Mouse (Mus musculus) liver (tissue): ENCODE data around the gene Zbtb25.
A peak's percentile ranks its signal among the peaks of the same experiment; 100 is the strongest.

ENCODE experiments used
- DNase-seq: peaks from one replicate; pipeline ENCODE4 v3.0.0-alpha.2; 2020; ENCODE audit warnings: mixed read lengths

Gene Zbtb25

GRCm38 (mm10) chr12:76376649-76377048 is 7.2 kb upstream of the Zbtb25 start:
- peak; percentile 59 for DNase-seq

- DNase-seq = peak; percentile 79
Measured at GRCm38 (mm10) chr12:76375506-76375905, 6.1 kb upstream of the Zbtb25 start.

DNA sequence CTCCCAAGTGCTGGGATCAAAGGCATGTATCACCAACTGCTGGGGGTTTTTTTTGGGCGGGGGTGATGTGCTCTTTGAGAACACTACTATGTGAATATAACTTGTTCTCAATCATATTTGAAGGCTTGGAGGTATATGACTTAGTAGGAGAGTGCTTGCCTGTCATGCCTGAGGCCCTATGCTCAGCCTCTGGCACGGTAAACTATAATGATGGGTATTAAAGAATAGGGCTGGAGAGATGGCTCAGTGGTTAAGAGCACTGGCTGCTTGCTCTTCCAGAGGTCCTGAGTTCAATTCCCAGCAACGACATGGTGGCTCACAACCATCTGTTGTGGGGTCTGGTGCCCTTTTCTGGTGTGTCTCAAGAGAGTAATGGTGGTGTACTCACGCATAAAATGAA is 5.5 kb upstream of the Zbtb25 start:
- DNase-seq = no peak

DNA sequence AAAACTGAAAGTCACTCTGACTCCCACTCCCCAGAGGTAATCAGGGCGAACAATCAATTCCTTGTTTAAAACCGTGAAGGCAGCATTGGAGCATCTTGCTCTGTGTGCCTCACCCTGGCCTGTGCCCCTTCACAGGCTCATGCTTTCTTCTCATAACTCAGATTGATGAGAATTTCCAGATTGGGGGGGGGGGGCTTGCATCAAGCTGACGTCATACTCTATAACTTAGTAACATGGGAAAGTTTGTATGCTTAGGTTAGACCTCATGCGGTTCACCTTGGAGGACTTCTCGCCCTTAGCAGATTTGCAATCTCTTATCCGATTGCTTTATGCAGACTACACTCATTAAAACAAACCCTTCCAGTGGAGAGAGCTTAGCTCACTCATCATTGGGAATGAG is 4.6 kb upstream of the Zbtb25 start:
- no peak for DNase-seq

- DNase-seq = peak; percentile 31
Measured at GRCm38 (mm10) chr12:76372881-76373818, 3.7 kb upstream of the Zbtb25 start.

- DNase-seq = peak; percentile 17
Measured at GRCm38 (mm10) chr12:76372046-76372445, 2.6 kb upstream of the Zbtb25 start.

DNA sequence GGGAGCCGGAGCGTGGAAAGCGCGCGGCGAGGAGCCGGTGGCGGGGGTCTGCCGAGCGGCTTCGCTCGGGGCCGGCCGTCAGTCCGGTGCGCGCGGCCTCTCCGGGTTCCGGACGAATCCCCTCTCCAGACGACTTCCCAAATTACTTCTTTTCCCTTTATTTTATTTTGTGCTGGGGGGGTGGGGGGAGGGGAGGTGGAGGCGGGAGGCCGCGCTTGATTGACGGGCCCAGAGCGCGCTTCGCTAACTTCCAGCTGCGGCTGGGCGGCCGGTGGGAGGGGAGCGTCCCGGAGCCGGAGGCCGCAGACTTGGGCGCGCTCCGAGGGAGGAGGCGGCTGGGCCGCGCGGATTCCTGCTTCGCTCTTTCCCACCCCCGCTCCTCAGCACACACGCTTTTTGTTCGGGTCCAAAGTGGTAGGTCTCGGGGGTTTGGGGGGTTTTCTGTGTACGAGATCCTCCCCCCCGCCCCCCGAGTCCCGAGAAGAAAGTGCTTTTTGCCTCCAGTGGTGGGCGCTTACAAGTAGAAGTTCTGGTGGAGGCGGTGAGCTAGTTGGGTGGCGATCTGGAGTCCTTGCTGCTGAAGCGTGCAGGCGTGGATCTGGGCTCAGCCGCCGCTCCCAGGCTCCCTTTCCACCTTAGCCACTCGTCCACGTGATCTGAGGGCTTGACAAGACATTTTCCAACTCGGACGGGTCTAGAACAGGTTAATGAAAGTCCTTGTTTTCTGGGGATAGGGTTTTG is 1.6 kb upstream of the Zbtb25 start:
- peak; percentile 87 for DNase-seq

DNA sequence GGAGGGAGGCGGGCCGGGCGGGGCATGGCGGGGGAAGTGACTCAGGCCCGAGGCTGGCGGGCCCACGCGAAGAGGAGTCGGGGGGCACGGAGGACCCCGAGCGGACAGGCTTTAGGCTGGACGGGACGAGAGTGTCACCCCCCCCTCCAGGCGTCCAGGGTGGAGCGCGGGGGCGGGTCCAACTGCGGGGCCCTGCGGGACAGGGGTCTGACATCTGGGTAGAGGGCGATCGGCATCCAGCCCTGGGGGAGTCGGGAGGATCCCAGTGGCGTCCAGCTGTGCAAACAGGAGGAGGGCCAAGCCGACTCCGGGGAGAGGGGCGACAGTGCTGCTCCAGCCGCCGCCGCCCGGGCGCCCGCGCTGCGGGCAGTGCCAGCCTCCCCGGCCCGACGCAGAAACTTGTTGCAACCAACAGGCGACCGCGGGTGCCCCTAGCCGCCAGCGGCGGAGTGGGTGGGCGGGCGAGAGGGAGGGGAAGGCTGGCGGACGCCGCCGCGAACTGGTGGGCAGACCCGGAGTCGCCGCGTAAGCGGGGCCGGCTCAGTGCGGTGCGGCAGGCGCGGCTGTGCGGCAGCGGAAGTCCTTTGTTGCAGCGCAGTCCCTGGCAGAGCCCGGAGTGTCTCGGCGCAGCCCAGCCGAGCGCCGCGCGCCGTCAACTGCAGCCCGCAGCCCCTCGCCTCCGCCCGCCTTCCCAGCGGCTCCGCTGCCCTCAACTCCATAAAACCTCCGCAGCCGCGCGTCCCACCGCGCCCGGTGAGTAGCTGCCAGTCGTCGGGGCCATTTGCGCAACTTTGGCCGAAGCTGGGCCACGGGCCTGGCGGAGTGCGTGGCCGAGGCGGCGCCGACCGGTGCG is 802 bp upstream of the Zbtb25 start, which contains the start of gene Zbtb1:
Gene Zbtb1, plus strand, starts transcription at position 289 of the 853 bp plus-strand sequence.
- DNase-seq = peak; percentile 84

GRCm38 (mm10) chr12:76368790-76369205 is 604 bp downstream of the Zbtb25 start:
- peak; percentile 73 for DNase-seq

DNA sequence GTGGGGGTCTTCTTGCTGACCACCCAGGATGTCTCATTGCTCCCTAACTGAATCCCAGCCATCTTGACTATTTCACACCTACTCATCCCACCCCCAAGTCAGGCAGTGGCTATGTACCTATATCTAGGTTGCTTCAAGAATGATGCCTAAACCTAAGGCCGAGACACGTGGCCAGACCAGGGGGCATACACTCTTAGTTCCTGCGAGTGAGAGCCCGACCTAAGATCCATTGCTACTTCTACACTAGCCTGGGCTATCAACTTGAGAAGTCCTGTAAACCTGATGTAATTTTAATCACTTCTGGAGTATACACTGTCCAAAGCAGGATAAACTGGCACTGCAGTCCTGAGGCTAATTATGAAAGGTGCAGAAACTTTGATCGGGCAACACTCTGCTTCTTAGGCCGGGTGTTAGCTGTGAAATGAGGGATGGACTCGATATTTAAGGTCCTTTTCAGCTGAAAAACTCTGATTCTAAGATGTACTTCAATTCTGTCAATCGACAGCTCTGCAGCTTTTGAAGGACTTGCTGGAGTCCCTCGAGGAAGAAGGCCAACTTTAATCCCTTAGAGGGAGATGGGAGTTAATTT is 1.1 kb downstream of the Zbtb25 start:
- no peak for DNase-seq

DNA sequence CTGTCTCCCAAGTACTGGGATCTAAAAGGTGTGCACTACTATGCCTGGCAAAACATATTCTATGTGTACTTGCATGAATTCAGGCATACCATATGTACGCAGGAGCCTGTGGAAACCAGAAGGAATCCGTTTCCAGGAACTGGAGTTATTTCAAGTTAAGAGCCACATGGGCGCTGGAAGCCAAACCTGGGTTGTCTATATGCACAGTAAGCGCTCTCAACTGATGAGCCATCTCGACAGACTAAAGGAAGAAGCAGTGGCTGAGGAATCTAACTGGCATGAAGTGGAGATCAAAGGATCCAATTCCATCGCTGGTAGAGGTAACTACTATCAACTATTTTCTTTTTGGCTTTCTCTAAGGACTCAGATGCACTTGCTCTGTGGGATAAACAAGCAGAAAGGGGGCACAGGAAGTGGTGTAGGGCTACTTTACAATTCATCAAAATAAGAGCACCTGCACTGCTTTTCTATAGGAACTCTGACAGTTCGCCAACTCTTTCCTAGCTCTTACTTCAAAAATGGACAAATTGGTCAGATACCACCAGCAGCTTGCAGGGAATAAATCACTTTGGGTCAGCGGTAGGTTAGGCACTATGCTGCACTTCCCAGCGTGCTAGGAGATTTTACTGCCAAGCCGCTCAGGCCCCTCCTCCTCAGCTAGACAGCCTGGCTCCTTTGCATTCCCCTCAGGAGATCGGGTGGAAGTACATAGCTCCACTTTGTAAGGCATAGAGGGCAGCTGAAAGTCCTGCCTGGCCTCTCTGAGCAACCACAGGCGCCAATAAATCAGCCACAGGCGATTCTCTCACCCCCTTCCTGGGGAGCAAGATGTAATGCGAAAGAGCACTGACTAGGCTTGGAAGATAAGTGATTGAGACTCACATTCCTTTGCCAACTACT is 2.1 kb downstream of the Zbtb25 start:
- DNase-seq = peak; percentile 41

- DNase-seq = no peak
Measured at GRCm38 (mm10) chr12:76366276-76366675, 3.1 kb downstream of the Zbtb25 start.

DNA sequence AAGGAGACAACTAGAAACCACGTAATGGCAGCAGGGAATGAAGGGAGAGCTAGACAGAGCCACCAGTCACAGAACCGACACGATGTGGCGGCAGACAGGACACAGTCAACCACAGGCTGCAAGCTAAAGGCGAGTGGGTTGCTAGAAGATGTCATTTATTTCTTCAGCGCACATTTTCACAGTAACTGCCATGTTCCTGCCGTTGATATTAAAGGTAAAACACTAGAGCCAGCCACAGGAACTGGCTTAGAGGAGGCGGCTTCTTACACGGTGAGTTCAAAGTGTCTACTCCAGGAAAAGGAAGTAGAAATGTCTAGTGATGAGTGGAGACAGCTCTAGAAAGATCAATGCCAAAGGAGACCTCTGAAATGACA is 7.1 kb downstream of the Zbtb25 start:
- no peak for DNase-seq

- DNase-seq = no peak
Measured at GRCm38 (mm10) chr12:76361405-76362302, 7.7 kb downstream of the Zbtb25 start.

DNA sequence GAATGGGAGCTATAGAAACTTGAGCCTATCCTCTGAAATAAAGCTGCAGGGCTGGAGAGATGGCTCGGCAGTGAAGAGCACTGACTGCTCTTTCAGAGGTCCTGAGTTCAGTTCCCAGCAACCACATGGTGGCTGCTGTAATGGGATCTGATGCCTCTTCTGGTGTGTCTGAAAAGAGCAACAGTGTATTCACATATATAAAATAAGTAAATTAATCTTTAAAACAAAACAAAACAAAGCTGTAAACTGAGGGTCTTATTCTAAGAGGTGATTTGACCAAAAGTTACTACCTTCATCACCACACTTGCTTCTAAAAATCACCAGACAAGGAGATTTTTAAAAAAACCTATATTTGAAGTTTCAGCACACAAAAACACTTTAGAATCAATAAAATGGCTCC is 8.5 kb downstream of the Zbtb25 start:
- DNase-seq = no peak

- DNase-seq = no peak
Measured at GRCm38 (mm10) chr12:76349680-76350220, 19.7 kb downstream of the Zbtb25 start.

DNA sequence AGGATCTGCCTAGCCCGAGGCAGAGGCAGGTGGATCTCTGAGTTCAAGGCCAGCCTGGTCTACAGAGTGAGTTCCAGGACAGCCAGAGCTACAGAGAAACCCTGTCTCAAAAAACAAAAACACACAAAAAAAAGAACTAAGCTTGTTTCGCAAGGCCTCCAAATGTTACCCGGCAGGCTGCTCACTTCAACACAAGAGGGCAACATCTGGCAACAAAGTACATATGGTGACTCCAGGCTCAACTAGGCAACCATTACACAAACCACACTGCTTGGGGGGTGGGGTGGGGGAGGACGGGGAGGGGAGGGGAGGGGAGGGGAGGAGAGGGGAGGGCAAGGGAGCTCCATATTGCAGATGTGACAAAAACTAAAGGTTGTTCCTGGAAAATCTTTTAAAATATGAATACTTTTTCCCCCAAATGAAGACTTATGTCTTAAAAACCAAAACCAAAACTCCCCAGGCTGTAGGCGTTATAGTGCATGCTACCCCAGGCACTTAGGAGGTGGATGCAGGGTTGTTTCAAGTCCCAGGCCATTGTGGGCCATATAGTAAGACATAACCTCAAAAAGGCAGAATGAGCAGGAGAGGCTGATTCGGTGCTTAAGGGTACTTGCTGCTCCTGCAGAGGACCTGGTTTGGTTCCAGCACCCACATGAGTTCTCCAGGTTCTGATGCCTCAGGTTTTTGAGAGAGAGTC is 23.5 kb downstream of the Zbtb25 start:
- peak; percentile 29 for DNase-seq

DNA sequence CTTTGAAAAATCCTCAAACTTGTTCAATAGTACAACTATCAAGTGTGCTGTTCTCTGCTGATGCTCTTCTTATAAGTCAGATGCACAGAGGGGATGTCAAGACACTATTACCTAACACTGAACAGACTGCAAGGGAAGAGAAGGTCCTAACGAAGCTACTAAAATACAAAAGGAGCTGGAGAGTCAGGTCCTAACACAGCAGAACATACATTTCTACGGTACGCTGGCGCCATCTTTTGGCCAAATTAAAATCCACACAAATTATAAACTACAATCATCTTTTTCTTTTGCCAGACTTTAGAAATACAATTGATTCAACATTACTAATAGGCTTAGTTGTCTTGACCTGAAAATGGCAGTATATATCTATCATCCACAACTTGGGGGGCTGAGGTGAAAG is 28.3 kb downstream of the Zbtb25 start:
- peak; percentile 45 for DNase-seq
